Mouse (Mus musculus) gastrocnemius, adult 18-20 months (tissue): ENCODE measurements around the gene Gm3952. TPM values are rescaled to one million over a fixed set of nuclear protein-coding genes. Genes with fewer than 3 reads are reported as not detected.

ENCODE experiments used
- DNase-seq: peaks from one replicate; pipeline ENCODE4 v3.0.0; 2021; ENCODE audit warnings: low spot score
- long read RNA-seq, 2 experiments: library from polyadenylated mRNA; stranded (forward); transcript quantifications; one replicate each; pipeline ENCODE4 v2.0.0; 2021
- total RNA-seq, 2 experiments: library from RNA; stranded (reverse); gene quantifications; 2 replicates each; pipeline ENCODE4 v1.2.3; 2021

The Gm3952 gene
- total RNA-seq, result not detected
- long read RNA-seq, experiment 1, result 0 reads
- long read RNA-seq, experiment 2, result 0 reads

DNA sequence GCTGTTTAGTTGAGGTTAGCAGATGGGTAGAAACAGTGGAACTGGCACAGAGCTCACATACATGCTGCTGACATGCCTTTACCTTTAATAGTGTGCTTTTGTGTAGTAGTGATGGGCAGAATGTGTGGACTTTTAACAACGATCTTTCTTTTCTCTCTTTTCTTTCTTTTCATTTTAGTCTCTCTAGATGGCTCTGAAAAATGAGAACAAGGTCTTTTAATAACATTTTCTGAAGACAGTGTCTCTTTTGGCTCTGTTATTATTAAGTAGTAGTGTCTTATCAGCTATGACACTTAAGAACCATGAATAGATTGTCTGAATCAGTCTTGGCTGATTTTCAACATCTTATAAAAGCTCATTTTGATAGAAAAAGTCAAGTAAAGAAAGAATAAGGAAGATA lies at the start of gene Gm3952:
Gm3952 (minus strand) TSS at position 101 of the 400 bp plus-strand sequence.
- no peak for DNase-seq

- no peak for DNase-seq
Observed at GRCm38 (mm10) chr8:128843749-128844148, 45.3 kb upstream of the Gm3952 start.

- DNase-seq, result no peak
Observed at GRCm38 (mm10) chr8:128812521-128812920, 14.0 kb upstream of the Gm3952 start.

DNA sequence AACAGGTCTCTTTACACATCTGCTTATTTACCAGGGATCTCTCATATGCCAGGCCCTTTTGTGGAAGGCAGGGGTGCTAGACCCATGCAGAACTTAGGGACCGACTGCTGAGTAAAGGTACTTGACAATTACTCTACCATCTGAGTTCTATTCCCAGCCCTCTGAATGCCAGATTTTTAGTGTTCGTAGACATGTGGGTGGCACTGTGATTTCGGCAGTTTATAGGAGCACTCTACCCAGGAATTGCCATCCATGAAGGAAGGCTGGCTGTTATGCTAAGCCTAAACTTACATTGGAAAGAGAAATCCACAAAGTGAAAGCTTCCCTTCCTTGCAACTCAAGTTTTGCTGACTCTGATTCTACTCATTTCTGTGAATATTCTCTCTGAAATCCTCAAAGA lies 62.8 kb downstream of the Gm3952 start:
- DNase-seq, result no peak

DNA sequence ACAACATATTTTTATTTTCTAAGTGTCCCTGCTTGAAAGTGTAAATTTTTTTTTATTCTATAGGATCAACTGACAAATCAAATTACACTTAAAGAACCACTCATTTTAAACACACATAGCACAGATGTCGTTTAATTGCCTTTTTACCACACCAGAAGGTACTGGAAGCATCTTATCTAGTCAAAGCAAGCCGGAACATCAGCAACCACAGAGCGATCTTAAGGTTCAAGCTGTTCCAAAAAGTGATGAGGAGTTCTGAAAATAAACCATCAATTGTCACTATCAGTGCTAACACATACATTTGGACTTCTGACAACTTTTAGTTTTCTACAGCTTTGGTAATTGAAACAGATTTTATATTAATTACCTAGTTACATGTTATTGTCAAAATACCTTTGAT lies 64.4 kb downstream of the Gm3952 start:
- DNase-seq, result no peak

DNA sequence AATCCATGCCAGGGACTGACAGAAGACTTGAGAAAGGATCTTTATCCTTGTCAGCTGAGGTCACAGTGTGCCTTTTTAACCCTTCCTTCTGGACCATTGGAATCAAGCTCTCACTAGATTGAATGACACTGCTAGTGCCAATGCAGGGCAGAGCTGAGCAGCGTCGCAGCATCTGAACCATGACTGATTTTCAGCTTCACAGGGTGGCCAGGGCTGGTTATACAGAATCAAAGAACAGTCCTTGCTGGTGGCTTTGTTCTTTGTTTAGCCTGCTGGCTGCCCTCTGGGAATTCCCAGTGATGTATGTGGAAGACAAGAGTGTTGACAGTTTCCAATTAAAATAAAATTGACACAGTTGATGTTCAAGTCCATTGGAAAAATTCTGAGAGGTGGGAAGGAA lies 66.2 kb downstream of the Gm3952 start:
- no peak for DNase-seq

- DNase-seq, result no peak
Observed at GRCm38 (mm10) chr8:128727213-128727612, 71.3 kb downstream of the Gm3952 start.

DNA sequence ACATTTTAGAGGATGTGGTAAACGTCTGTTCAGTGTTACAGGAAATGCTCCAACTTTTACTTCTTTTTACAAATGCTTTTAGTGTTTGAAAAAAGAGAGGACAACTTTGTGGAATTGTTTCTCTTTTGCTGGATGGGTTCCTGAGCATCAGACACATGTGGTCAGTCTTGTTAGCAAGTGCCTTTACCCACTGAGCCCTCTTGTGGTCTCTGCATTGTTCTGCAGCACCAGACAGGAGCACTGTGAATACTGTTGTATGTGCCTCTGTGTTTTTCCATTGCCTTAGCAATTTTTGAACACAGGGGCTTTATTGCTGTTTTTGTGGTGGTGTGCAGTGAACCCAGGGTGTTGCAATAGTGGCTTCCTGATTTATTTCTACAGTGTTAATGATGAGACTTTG lies 73.7 kb downstream of the Gm3952 start:
- no peak for DNase-seq

DNA sequence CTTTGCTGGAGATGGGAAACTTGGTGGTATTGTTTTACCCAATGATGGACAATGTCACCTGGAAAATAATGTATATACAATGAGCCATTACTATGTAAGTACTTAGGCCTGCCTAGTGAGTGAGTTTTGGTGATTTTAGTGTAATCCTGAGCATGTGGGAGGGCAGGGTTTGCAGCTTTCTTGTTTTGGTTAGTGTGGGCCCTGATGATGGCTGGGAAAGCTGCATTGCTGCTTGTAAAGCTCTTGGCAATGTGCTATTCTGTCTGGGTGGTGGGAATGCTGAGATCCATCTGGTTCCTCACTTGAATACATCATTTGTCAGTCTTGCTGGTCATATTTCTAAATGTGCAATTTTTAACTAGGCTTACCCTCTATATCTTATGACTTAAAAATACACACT lies 82.3 kb downstream of the Gm3952 start:
- no peak for DNase-seq

- peak; percentile 84 for DNase-seq
Observed at GRCm38 (mm10) chr8:128709261-128709660, 89.2 kb downstream of the Gm3952 start.

GRCm38 (mm10) chr8:128704836-128705235 lies 93.7 kb downstream of the Gm3952 start:
- DNase-seq, result no peak

GRCm38 (mm10) chr8:128704376-128704775 lies 94.1 kb downstream of the Gm3952 start:
- no peak for DNase-seq

- no peak for DNase-seq
Observed at GRCm38 (mm10) chr8:128697945-128698344, 100.5 kb downstream of the Gm3952 start.

DNA sequence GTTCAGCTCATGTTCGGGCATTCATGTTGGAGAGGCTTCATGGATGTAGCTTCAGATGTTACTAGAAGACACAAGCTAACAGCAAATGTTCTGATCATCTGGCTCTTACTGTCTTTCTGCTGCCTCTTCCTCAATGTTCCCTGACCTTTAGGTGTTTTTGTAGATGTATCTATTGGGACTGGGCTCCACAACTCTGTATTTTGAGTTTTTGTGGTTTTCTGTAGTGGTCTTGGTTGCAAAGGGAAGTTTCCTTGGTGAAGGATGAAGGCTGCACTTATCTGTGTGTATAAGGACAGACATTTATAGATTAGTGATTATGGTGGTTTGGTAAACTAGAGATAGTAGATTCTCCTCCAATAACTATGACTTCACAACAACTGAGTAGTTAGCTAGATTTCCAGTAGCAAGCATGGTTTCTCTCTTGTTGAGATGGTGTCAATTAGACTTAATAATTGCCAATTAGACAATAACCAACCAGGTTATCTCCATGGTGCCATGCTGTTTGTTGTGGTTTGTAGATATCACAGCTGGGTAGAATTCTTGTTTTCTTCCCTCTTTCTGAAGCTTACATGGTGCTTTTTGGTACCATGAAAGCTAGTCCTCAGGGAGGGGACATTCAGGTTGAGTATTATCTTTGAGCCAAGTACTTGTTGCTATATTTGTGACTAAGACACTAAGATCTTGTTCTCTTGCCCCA lies 101.6 kb downstream of the Gm3952 start:
- DNase-seq, result no peak

Other genes with a start within 250 kb of the Gm3952 start
- gene Itgb1, start 113.0 kb downstream of the Gm3952 start, total RNA-seq, result 100 to 1,000 TPM; 147 to 171 TPM